Mouse (Mus musculus): ENCODE measurements around the gene Mcrs1.
A peak's percentile ranks its signal among the peaks of the same experiment; 100 is the strongest.
"Not testable (repeated sequence)": the region's sequence is repeated elsewhere in the genome, so short reads cannot be mapped to it uniquely, and the experiment has no call there.

The Mcrs1 gene

DNA sequence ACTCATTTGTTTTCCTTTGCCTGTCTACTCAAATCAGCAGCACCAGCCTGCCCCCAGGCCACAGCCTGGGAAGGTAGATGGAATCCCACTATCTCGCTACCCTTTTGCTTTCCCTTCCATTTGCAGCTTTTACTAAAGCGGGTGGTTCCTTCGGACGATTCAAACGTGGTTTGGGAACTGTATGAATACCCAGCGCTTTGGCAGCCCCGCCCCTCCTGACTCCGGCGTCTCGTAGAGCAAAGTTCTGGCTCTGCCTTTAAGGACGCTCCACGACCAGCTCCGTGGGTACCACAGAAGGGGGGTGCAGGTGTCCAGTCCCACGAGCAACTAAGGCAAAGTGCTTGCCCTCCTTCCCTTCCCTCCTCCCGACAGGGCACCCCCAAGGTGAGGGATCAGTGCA, 650 bp downstream of the Mcrs1 start:
- peak; percentile 41 for DNase-seq (ENCODE audit: low read depth, low spot score)

DNA sequence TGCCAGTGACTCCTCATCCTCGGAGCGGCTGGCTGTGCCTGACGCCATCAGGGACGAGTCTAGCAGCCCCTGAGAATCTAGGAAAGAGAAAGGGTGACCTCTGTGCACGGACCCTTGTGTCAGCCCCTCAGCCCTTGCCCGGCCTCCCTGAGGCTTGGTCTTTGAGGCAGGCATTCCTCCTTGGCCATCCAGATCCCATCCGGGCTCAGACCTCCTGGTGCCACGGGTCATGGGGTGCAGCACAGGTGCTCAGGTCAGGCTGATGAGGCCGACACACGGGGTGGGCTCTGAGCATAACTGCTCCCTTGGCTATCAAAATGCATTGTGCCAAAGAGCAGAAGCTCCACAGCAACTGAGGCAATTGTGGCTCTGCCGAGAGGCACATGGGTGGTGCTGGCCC, 1.8 kb downstream of the Mcrs1 start:
- no peak for DNase-seq (ENCODE audit: low read depth, low spot score)

DNA sequence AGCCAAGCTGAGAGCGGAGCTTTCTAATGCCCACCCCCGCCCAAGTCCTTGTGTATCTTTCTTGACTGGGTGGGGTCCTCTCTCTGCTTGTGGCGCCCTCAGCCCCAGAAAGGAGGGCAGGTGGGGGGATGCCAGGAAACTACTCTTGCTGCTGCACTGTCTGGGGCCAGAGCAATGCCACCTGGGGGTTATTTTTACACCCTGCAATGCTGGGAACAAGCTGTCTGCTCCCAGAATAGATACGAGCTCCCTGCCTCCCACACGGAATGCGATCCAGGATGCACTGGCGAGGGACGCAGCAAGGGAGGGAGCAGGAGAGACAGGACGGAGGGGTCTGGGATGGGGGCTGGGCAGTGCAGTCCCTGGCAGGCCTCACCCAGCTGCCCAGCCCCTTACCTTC, 2.8 kb downstream of the Mcrs1 start:
- DNase-seq (ENCODE audit: low read depth, low spot score) = no peak

DNA sequence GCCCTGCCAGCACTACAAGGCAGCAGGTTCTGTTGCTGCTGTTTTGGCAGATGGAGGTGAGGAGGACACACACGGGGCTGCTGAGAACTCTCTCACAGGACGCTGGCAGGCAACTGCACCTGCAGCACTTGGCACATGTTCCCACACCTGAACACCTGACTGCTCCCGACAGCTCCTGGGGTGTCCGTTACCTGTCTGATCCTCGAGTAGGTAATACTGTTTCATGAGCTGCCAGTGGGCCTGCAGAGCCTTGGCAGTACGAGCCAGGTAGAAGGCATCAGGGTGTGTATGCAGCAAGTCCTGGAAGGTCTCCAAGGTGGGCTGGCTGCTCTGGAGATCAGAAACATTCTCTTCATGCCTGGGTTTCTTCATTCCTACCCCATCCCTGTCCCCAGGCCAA, 5.0 kb downstream of the Mcrs1 start:
- DNase-seq (ENCODE audit: low read depth, low spot score) = not testable (repeated sequence)

DNA sequence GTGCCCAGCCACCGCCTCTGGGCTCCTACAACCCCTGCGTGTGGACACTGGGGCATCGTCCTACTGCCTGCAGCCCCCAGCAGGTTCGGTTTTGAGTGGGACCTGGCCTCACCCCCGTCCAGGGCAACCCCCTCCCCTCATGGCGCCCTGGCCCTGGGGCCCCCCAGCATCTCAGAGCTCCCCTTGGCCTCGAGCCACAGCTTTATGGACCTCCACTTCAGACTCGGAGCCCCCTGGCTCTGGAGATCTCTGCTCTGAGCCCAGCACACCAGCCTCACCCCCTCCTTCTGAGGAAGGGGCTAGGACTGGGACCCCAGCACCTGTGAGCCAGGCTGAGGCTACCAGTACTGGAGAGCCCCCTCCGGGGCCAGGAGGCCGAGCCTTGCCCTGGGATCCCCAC, 9.7 kb downstream of the Mcrs1 start:
- no peak for DNase-seq (ENCODE audit: low read depth, low spot score)

DNA sequence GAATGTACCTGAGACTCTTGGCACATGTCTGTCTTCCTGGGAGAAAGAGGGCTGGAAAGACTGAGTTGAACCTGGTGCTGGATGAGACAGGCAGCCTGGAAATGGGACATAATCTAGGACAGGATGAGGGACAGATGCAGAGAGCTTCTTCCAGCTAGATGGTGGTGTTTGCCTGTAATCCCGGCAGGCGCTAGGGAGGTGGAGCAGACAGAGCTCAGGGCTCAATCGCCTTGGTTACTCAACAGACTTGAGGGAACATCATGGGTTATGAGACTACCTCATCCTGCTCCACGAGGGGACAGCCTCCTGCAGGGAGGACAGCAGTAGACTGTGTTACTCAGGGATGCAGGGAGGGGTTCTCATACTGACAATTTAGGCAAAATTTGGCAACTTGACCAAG, 10.5 kb downstream of the Mcrs1 start:
- DNase-seq (ENCODE audit: low read depth, low spot score) = no peak

DNA sequence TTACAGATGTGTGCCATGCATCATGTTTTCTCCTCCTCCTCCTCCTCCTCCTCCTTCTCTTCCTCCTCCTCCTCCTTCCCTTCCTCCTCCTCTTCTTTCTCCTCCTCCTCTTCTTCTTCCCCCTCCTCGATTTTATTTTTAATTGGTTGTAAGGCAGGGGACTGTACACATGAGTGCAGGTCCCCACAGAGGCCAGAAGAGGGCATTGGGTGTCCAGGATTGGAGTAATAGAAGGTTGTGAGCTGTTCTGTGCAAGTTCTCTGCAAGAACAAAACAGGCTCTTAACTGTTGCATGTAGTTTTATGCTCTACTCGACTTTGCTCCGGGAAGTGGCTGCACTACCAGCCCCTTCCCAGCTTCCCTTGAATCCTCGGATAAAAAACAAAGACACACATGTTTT, 11.6 kb downstream of the Mcrs1 start:
- DNase-seq (ENCODE audit: low read depth, low spot score) = peak; percentile 50

DNA sequence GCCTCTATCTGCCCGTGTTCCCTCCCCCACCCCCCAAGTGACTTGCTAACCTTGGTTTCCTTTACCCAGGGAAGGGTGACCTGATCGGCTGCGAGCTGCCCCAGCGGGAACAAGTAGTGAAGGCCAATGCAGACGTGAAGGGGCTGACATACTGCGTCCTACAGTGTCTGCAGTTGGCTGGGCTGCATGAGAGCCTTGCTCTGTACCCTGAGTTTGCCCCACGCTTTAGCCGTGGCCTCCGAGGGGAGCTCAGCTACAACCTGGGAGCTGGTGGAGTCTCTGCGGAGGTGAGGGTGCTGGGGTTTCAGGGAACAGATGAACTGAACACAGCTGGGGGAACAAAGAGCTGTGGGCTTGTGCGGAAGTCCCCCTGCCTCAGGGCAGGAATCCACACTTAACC, 13.8 kb downstream of the Mcrs1 start:
- DNase-seq (ENCODE audit: low read depth, low spot score) = no peak

DNA sequence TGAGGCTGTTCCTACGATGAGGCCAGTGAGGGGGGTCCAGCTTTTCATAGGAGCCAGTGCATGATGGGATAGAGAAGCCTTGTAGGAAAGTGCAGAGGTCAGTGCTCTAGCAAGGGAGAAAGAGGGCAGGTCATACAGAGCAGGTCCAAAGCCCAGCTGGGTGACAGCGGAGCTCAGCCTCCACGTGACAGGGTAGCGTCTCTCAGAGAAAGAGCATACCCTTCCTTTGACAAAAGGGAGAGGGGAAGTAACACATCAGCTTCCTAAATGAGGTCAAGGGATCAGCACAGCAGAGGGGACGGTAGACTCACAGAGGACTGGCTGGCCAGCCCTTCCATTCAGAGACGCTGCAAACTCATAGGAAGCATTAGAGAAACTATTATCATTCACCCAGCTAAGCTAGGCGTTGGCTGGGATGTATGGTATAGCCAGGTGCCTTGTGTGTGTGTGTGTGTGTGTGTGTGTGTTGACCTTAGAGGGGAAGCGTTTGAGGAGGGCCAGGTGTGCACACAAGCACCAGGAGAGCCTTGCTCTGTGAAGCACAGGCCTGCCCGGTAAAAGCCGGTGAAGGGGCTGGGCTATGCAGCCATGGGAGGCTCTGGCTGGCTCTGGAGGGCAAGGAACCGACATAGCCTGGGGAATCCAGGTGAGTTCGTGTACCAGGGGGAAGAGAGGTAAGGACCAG, 17.3 kb downstream of the Mcrs1 start:
- no peak for DNase-seq (ENCODE audit: low read depth, low spot score)

DNA sequence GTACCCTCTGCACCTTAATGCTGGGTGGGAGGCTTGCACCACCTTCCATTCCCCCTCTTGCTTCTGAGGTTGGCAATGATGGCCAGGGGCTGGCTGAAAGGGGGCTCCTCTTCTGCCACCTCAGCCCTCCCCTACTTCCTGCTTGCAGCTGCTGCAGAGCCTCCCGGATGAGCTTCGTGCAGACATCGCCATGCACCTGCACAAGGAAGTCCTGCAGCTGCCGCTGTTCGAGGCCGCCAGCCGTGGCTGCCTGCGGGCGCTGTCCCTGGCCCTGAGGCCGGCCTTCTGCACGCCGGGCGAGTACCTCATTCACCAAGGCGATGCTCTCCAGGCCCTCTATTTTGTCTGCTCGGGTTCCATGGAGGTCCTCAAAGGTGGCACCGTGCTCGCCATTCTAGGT, 18.0 kb downstream of the Mcrs1 start:
- peak; percentile 65 for DNase-seq (ENCODE audit: low read depth, low spot score)

DNA sequence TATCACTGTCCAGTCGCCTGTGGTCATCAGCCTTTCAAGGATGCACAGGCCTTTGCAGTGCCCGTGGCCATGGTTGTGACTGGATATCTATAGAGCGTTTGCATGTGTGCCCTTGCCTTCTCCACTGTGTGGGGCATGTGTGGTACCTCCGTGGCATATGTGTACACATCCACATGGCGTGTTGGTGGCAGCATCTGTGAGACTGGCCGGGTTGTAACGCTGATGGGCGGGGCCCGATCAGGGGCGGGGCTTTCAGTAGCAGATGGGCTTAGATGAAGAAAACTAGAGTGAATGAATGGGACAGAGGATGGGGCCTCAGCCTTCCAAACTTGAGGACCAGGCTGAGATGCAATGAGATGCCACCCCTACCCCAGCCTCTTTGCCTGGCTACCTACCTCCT, 19.8 kb downstream of the Mcrs1 start:
- DNase-seq (ENCODE audit: low read depth, low spot score) = no peak

DNA sequence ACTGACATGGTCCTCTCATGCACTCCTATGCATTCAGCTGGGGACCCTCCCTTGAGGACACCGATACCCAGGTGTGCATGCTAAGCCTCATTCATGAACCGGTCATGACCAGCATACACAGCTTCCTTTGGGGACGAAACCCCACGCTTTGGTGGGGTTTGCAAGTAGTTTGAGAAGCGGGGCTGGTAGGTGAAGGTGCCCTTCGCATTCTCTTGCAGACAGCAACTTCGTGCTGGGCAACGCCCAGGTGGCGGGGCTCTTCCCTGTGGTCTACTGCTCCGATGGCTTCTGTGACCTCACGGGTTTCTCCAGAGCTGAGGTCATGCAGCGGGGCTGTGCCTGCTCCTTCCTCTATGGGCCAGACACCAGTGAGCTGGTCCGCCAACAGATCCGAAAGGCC, 25.7 kb downstream of the Mcrs1 start:
- no peak for DNase-seq (ENCODE audit: low read depth, low spot score)

DNA sequence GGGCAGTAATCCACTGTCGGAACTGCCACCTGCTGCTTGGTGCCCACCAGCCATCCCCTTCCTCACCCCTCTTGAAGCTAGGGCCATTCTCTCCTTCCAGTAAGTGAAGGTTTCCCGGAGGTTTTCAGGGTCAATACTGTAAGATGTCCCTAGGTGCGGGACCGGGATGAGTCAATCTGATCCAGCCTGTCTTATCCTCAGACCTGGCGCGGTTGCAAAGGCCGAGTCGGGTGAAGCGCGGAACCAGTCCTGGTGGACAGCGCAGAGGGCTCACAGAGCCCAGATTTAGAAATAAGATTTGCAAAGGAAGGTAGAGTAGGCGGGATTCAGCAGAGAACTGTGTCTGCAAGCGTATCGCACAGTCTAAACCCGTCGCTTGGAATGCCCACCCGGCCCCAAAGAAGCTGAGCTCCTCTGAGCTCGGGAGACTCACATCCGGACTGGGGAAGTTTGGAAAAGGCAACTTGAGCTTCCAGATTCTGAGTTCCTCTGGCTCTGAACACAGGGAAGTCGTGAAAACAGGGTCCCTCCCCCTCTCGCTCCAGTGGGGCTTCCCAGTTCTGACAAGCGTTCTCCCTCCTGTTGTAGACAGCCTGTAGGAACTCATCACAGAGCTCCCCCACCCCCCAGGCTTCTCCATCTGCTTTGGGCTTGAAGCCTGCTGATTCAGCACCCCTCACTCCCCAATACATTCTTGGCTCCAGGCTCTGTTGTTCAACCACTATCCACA, 26.5 kb downstream of the Mcrs1 start:
- DNase-seq (ENCODE audit: low read depth, low spot score) = no peak

DNA sequence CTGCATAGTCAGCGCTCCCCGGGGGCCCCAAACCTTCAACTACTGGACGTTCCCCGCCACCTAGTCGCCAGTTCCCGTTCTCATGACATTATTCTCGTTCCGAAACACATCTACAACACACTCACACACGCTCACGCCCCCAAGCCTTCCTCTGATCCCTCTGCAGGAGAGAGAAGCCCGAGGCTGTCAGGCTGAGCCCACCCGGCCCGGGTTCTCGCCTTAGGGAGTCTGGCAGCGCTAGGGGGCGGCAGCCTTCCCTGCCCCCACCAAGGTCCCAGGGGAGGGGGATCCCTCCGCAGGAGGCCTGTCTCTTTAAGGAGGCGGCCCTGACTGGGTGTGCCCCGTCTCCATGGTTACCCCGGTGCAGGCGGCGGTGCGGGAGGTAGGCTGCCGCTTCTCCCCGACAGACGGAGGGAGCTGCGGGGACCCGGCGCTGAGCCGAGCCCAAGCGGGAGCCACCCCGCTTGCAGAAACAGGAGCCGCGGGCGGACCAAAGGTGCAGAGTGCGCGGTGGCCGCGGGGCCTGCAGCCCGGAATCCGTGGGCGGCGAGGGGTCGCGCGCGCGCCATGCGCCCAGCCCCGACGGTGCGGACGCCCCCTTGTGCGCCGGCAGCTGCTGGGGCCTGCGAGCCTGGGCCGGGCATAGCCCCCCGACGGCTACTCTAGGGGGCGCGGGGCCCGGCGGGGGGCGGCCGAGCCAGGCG, 27.4 kb downstream of the Mcrs1 start, which contains the start of gene Kcnh3:
TSS of gene Kcnh3 (plus strand) at position 654 of the 704 bp plus-strand sequence.
- peak; percentile 58 for DNase-seq (ENCODE audit: low read depth, low spot score)

DNA sequence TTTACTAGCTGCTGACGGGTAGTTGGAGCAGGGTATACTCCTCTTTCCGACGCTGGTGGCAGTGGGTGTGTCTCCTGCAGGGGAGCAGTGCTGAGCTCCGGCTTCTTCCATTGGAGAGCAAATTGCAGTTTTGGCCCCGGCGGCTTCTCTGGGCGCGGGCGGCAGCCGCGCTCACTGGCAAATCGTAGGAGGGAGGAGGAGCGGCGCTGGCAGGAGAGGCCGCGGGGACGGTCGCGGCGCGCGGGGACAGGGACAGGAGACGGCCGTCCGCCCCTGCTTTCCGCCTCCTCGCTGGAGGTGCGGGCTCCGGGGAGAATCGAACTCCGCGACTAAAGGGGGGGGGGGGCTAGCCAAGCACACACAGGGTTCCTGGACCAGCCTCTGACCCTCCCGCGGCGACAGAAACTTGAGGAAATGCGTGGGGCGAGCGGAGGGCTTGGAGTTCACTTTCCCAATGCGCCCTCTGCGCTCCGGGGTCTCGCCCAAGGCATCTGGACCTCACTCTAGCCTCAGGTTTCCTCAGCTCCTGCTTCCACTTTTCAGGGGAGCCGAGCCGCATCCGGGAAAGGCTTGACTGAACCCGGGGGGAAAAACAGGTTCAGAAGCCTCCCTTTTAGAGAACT, 28.1 kb downstream of the Mcrs1 start:
- DNase-seq (ENCODE audit: low read depth, low spot score) = no peak

DNA sequence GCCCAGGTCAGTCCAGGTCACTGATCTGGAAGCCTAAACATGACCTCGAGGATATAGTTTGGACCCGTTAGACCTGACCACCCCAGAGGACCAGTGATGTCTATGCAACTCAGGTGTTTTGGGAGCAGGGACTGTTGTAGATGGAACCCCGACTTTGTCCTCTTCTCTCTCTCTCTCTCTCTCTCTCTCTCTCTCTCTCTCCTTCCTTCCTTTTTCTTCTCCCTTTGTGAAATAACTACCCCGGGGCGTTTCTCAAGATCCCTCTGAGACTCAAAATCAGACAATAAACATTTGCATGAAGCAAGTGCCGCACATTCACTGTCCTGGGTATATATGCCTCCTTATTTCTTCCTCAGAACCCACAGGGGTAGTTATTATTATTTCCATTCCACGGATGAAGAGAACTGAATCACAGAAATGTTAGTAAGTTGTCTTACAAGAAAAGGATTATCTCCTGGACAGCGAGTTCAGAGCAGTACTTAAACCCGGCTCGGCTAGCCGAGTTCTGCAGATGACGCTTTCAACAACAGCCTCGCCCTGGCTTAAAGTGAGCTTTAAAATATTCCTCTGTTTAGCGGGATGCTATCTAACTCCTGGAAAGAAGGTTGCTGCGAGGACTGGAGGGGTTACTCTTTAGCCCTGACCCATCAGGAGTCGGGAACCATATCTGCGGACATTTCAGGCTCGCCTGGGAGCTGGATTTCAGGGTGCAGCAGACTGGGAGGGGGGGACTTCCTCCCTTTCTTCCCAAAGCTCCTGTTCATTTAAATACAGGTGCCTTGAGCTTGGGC, 28.8 kb downstream of the Mcrs1 start:
- no peak for DNase-seq (ENCODE audit: low read depth, low spot score)

DNA sequence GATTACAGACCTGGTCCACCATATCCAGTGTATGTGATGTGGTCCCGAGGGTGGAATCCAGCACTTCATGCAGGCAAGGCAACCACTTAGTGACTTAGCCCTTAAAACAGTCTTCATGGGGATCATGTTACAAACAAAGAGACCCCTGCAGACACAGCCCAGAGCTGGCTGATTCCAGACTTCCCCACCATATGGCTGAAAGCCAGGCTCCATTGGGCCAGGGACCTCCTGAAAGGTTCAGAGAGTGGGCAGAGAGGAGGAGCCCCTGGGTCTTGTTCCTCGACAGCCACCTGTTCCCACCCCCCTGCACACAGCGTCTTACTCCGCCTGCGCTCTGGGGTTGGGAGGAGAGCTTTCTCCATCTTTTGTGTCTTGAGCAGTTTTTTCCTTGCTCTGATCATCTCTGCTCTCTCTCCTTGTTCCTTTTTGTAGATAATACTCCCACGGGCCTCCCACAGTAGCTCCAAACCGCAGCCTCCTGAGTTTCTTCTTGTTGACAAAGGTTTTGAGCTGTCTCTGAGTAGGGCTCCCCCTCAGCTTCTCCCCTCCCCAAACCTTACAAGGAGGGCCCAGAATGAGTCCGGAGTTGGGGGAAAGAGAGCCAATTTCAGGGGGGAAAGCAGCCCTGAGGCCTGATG, 30.3 kb downstream of the Mcrs1 start:
- DNase-seq (ENCODE audit: low read depth, low spot score) = no peak

DNA sequence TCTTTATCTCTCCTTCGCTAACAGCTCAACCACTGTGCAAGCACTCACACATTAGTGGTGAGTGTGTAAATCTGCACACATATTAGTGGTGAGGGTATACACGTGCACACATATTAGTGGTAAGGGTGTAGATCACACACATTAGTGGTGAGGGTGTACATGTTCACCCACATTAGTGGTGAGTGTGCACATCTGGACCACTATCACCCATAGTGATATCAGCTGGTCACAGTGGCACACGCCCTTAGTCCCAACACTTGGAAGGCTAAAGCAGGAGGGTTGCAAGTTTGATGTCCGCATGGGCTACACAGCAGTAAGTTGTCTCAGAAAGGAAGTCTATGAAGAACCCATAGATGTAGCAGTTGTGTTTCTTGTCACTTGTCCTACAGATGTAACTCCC, 34.1 kb downstream of the Mcrs1 start:
- DNase-seq (ENCODE audit: low read depth, low spot score) = no peak

DNA sequence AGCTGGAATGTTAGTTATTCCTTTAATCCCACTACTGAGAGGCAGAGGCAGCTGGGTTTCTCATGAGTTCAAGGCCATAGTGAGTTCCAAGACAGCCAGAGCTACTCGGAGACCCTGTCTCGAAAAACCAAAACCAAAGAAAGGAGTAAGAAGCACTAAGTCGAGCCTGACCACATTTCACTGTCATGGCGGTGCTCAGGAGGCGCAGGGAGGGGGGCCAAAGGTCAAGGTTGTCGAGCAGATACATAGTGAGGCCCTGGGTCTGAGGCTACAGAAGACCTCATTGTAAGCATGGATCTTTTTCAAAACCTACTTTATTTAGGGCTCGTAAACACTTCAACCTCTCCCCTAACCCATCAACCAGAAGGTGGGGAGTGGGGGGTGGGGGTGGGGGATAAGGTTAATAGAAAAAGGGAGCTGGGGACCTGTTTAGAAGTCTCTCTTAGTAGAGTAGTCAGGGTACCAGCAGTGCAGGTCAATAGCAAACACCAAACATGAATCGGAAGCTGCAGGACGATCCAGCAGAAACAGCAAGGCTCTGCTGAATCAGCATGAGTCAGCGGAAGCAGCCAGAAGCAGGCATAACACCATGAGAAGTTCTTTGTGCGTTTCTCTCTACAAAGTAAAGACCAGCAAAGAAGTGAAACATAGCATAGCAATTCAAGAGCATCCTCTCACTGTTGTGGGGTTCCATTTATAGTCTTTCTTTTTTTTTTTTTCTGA, 35.9 kb downstream of the Mcrs1 start:
- no peak for DNase-seq (ENCODE audit: low read depth, low spot score)

DNA sequence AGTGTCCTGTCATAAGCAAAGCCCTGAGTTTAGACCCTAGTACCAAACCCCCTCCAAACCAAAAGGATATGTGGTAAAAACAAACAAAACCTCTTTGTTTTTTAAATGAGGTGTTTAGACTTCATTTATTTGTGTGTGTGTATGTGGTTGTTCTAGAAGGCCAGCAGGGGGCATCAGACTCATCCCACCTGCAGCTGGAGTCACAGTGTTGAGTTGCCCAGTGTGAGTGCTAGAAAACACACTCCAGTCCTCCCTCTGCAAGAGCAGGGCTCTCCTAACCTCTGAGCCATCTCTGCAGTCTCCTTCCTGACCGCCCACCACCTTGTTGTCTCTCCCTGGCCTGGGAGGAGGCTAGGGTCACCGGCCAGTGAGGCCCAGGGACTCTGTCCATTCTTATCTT, 36.8 kb downstream of the Mcrs1 start:
- DNase-seq (ENCODE audit: low read depth, low spot score) = peak; percentile 63

All from A20 (cell line).